Mouse (Mus musculus) testis, adult 2 months (tissue): ENCODE results near the gene Kif4.

Source experiments
- CTCF ChIP-seq: fragments of 200-500 bp; IDR thresholded peaks from 2 replicates; pipeline ENCODE4 v1.5.1; 2012; ENCODE audit warnings: low read depth, mild to moderate bottlenecking, inconsistent platforms, low read length, moderate library complexity; ENCODE audit not compliant: control insufficient read depth, insufficient read depth, insufficient replicate concordance
- POLR2A ChIP-seq: fragments of 200-500 bp; IDR thresholded peaks from 2 replicates; pipeline ENCODE4 v1.6.1; 2012; ENCODE audit warnings: low read depth, mild to moderate bottlenecking, inconsistent platforms, low read length, moderate library complexity; ENCODE audit not compliant: control insufficient read depth

- TF ChIP-seq POLR2A, result no peak
- no peak; the same call in 1 of the 2 replicates for TF ChIP-seq CTCF
These were observed 151.0 kb downstream of the Kif4 start for GRCm38 (mm10) chrX:100776494-100776893.
